Mouse (Mus musculus): Measurements from ENCODE around the gene Prdm2.

The Prdm2 gene

DNA sequence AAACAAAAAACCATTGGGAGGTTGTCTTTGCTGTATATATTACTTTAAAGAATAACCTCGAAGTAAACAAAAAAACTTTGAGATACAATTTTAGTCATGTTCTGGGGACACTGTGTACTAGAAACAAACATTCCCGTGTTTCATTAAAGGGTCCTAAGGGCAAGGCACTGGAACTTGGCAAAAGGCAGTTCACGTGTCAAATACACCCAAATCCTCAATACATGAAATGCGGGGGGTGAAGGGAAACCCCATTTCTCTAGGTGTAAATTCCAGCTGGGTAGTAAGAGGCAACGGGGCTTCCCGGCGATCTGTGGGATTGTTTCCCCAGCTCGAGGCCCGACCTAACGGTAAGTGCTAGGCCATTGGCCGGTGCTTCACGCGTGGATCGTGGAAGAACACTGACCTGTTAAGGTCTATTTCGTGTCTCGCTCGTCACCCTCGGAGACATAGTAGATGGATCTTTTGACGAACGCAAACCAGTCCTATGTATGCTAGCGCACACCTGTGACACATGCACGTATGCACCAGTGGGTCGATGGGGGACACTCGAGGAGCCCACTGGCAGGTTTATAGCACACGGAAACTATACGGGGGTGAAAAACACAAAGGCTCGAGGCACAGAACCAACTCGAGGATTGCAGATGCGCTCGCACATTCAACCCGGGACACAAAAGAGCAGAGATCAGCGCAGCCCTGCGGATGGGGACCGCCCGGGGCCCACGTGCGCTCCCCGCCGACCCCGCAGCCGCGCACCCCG is 1.0 kb downstream of the Prdm2 start:
- peak; percentile 12 to 24 for DNase-seq (ENCODE audit: low spot score in 2 of 2)

DNA sequence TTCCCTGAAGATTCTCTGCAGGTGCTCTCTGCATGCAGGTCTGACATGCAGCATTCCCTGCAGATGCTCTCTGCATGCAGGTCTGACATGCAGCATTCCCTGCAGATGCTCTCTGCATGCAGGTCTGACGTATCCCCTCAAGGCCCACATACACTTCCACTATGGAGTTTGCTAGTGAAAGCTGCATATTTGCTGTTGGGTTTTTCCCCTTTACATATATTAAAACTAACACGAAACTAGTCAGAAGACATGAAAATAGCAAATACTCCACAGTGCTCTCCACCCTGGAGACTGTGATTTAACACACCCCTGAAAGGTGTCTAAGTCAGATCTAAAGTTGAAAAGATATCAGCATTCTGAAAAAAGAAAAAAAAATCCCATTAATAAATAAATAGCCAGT is 2.8 kb downstream of the Prdm2 start:
- no peak for DNase-seq (ENCODE audit: low spot score in 2 of 2)

DNA sequence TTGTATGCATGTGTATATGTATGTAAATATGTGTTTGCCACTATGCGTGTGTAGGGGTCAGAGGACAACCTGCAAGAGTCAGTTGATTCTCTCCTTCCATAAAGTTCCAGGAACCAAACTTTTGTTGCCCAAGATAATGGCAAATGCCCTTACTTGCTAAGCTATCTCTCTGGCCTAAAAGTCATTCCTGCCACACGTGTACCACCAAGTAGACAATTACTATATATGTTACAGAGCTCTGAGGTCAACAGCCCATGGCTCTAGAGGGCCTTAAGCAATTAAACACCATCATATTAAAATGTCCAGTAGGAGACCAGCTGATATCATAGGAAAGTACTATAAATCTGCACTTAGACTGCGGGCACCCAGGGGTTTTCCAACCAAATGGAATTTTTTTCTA is 10.1 kb downstream of the Prdm2 start:
- no peak for DNase-seq (ENCODE audit: low spot score in 2 of 2)

DNA sequence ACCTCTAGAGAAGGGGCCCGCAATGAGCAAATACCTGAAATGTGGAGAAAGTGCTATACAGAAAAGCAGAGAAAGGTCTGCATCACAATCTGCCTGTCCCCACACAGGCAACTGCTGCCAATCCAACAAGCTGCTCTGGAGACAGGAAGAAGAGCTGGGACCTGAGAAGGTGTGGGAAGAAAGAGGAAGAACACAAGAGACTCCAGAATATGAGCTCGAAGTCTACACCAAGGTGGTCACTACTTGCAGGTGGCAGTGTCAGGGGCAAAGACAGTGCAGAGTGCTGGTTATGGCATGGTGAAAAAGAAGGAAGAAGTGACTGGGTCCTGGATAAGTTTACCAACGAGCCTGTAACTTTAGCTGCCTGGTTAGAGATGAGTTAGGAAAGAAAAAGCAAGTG is 14.4 kb downstream of the Prdm2 start:
- DNase-seq (ENCODE audit: low spot score in 2 of 2) = no peak

DNA sequence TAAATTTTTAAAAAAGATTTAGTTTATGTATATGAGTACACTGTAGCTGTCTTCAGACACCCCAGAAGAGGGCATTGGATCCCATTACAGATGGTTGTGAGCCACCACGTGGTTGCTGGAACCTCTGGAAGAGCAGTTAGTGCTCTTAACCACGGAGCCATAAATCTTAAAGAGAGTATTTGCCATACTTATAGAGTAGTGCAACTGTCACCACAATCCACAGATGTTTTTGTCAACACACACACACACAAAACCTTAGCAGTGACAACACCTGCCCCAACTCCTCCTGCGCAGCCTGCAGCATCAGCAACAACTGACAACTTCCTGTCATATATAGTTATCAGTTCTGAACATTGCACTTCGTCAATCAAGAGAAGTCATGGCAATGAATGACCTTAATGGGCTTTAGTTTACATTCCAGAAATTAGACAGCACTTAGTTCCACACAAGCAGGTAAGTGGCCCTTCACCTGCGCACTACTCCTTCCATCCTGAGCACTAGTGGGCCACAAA is 14.9 kb downstream of the Prdm2 start:
- no peak for DNase-seq (ENCODE audit: low spot score in 2 of 2)

DNA sequence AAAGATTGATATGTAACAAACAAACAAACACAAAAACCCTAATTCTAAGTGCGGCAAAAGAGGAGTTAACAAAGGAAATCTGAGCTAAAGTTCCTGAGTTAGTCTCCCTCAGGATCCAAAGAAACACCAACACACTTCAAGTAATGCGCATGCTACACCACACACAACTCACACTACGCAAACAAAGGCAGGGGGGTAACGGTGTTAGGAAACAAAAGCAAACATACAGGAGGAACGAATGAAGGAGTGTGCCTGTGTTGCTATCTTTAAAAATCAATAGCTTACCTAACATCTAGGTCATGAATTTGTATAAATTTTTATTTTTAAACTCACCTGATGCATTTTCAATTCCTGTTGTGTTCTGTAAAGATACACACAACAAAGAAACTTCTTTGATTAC is 18.5 kb downstream of the Prdm2 start:
- DNase-seq (ENCODE audit: low spot score in 2 of 2) = no peak

DNA sequence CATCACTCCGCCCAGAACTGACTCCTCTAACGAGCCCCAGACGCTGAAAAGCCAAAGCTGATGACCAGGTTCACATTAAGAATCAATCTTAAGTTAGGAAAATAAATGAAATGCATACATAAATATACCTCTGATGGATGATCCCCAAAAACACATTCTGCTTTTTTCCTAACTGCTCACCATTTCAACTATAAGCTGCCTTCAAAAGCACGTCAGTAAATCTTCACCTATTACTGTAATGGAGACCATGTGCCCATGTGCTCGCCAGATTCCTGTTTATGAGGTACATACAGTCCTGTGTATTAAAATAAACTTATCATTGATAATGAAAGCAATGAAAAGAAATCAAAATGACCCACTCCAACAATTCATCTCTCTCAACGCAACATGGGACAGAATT is 19.6 kb downstream of the Prdm2 start:
- no peak for DNase-seq (ENCODE audit: low spot score in 2 of 2)

DNA sequence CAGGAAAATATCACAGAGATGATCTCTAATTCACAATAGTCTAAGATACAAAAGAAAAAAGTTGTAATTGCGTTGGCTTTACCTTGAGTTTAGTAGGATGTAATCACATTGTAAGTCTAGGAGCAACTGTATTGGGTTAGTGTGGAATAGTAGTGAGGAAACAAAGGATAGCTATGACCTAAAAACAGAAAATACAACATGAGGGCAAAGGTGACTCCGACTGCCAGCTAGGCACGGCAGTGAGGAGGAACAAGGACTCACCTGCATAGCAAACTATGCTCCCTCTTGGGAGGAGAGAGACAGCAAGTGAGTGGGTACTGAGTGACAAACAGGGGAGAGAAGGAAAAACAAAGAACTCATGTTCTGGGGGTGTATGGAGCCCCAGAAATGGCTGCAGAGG is 21.0 kb downstream of the Prdm2 start:
- no peak for DNase-seq (ENCODE audit: low spot score in 2 of 2)

DNA sequence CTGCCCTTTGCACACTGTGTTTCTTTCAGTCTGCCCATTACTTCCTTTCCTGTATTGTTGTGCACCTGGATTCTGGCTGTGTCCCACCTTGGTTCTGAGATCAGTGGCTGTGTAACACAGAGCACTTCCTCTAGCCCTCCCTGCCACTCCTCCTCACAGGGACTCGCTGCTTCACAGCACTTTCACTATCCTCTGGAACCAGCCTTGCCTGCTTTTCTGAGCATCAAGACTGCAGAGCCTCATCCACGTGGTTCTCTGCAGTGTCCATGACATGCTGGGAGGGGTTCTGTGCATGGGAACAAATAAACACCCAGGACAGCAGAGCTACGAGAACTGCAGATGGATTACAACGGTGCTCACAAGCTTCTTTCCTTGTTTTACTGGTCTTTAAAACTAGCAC is 22.1 kb downstream of the Prdm2 start:
- DNase-seq (ENCODE audit: low spot score in 2 of 2) = no peak

DNA sequence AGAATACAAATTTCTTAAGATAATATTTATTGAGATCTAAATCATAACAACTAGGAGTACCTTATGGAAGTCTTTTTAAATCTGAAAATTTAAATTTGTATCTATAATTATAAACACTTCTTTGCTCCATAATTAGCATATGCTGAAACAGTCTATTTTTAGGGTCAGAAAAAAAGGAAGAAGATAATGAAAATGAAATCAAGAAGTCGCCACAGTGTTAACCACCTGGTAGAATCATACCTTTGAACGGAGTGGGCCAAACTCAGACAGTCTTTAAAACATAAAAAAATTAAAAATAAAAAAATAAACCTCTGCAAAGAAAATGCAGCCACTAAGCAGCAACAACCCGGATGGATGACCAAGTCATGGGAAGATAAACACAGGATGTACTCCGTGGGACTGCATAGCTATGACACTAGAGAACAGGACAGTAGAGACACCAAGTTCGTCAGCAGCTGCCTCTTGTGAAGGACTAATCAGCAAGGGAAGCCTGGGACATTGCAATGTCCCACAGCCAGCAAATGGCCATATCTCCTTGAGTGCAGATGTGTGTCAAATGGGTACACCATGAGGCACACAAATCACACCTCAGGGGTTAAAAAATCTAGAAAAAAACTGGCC is 24.1 kb downstream of the Prdm2 start:
- peak; percentile 11 to 23 for DNase-seq (ENCODE audit: low spot score in 2 of 2)

DNA sequence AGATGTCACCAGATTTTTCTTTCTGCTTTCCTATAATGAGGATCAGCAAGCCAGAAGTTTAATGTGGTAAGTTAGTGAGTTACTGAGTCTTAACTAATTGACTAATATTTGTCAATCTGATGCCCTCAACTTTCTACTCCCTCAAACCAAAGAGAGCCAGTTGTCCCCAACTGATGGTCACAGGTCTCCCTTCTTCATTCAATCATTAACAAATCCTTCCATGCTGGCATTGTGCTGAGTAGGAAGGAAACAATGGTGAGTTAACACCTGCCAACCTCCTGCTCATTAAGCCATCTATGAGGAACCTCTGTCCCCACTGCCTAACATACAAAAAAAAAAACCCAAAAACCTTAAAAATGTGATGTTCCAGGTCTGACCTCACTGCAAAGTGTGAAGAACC is 26.7 kb downstream of the Prdm2 start:
- no peak for DNase-seq (ENCODE audit: low spot score in 2 of 2)

DNA sequence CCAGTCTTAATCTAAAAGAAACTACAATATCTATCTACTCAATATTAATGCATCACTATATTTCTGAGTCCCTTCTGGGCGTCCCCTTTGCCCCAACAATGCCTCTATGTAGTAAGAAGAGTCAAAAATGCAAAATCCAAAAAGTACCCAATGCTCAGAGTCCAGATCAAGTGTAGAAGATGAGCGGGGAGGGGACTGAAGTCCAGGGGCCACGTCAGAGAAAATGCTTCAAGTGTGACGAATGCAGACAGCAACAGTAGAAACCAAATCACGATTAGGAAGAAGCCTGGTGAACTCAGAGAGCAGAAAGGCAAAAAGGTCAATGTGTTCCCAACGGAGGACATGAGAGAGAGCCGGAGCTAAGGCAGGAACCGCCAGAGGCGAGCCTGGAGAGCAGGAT is 27.3 kb downstream of the Prdm2 start:
- no peak for DNase-seq (ENCODE audit: low spot score in 2 of 2)

DNA sequence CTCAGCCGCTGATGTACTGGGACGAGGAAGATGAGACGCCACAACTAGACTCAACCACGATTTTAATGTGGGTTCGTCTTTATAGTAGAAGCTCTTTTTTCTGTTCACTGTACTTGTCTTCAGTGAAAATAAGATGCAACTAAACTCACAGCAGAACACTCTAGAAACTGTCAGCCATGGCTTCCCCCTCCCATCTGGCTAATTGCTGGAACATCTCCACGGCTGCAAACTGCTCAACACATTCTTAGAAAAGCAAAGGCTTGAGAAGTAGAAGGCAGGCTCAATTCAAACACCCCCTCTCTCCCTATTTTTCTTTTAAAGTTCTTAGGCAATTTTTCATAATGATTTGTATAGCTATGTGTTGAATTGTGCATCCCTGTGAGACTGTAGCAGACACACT is 29.7 kb downstream of the Prdm2 start:
- DNase-seq (ENCODE audit: low spot score in 2 of 2) = no peak

DNA sequence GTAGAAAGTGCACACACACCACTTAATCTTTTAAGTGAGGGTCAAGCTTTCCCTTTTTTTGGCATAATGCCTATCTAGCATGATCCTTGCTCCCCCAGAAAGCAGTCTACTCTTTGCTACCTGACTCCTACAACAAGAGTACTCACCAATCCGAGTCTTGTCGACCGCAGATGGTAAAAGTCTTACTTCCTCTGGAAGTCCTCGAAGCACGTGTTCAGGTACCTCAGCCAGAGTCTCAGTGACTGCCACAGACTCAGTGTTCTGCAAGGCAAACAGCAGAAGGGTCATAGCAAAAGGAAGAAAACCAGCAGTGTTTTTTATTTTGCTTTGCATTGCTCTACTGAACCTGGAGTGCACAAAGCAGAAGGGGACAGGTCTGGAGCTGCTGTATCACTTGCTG is 32.1 kb downstream of the Prdm2 start:
- DNase-seq (ENCODE audit: low spot score in 2 of 2) = peak in 1 of 2 experiments; percentile 26

DNA sequence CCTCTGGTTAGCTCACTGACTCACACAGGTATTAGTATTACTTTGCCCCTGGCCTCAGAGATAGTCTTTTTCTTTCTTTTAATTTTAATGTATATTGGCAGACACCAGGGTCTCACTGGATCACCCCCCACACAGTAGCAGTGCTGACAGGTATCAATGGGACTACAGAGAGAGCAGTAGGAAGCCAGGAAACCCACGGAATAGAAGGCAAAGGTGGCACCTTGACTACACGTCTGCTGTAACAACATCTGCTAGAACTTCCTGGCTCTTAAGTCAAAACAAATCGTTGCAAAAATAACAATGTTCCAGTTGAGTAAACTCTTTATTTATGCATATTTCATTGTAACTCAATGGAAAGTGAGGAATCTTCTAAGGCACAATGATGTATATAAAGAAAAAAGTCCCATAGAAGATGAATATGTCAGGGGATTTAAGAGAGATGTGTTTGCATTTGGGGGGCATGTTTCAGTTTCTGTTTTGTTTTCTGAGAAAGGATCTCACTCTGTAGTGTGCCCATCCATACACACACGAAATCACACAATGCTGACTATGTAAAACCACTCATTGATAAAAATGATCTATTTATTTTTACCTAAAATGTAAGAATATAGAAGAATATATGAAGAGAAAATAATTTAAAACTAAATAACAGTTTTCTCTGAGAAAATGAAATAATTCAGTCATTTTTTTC is 41.0 kb downstream of the Prdm2 start:
- no peak for DNase-seq (ENCODE audit: low spot score in 2 of 2)

DNA sequence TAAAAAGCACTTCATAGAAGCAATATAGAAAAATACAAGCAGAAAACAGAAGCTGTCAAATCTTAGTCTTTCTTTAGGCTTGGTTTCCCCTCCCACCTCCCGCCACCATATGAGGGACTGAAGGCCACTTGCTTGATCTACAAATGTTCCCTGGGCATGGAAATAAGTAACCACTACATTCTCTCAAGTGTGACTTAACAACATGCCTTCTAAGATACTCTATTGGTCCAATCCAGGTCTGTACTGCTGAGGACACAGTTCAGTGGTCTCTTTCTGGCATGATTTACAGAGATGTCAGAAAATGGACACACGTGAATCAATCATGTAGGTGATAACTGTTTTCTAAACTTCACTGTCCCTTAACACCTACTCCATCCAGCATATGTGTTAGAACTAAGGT is 42.5 kb downstream of the Prdm2 start:
- no peak for DNase-seq (ENCODE audit: low spot score in 2 of 2)

DNA sequence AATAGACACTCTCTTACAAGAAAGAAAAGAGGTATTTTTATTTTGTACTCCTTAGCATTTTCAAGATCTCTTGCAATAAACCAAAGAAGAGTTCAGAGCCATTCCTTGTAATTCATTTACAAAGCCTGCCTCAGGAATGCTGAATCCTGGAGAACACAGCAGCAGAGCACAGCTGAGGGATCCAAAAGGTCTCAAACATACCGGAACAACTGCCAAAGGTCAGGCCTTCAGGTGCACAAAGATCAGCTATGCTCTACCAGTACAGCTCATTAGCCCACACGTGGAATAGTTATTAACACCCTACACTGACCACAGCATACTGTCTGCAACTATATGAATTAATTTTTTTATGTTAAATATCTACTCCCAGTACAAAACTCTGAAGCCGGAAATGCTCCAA is 44.7 kb downstream of the Prdm2 start:
- no peak for DNase-seq (ENCODE audit: low spot score in 2 of 2)

DNA sequence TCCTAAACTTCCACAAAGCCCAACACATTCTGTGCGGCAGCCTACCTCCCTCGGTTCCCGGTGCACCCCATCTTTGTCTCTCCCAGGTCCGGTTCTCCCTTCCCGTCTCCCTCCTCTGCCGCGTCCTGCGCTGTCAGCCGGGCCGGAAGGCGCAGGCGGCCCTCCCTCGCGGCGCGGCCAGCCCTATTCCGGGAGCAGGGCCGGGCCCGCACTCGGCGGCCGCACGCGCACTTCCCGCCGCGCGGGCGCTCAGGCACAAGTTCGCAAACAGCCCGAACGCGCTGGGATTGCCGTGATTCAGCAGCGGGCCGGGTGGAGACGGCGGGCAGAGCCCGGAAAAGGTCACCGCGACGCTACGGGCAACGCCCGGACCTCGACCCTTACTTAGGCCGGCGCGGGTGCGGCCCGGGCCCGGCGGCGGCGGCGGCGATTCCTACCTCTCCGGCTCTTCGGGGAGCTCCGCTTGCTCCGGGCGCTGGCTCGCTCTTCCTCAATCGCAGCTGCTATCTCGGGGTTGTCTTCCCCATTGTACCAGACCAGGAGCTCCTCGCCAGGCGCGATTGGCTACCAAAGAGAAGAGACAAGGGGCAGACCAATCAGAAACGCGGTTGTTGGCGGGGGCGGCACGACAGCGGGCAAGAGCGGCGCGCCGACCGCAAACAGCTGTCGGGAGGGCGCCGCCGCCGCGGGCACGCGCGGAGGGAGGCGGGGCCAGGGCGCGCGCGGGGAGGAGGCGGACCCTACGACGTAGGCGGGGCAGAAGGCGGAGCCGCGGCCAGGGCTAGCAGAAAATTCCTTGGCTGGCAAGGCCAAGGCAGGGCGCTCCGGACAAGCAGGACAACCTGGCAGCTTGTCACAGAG is 50.9 kb downstream of the Prdm2 start:
- DNase-seq (ENCODE audit: low spot score in 2 of 2) = peak; percentile 98 to 99

DNA sequence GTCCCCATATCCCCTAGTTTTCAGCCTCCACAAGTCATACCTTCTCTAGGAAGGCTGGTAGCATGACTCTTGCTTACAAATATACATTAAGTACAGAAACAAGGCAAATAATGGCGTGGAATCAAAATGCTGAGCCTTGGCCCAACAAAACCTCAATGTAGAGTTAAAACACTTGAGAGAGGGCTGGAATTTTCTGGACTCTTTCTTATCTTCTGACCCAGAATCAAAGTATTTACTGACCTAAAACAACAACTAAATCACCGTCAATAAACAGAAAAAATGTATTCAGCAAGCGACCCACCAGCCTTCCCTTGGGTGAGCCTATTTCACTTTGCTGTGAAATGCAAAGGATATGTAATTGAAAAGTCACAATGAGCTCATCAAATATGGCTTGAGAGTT is 52.0 kb downstream of the Prdm2 start:
- no peak for DNase-seq (ENCODE audit: low spot score in 2 of 2)

DNA sequence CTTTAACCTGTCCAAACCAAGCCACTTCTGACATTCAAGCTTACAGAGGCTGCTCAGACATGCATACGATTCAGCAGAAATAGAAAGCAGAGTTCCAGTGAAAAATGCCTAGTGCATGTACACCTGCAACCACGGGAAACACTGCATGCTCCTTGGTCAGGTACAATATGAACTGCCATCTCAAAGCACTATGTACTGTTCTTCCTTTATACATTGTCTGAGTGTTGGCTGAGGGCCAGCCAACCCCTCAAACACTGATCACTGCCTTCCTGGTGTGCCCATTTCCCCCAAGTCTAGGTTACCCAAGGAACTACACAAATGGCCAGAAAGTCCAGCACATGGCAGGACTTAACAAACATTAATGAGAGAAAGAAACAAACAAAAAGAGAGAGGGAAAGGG is 53.5 kb downstream of the Prdm2 start:
- no peak for DNase-seq (ENCODE audit: low spot score in 2 of 2)

DNA sequence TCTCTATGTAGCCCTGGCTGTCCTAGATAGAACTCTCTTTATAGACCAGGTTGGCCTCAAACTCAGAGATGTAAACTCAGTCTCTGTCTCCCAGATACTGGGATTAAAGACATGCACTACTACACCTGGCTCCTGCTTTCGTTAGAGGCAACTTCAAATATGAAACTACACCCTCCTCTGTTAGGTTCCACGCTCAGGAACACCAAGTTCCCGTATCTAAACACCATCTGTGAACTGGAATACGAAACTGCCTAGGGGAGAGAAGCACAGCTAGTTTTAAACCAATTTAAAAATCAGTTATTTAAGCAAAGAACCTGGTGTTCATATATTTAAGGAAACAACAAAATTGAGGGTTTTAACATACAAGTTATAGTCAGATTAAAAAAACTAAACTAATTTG is 56.9 kb downstream of the Prdm2 start:
- DNase-seq (ENCODE audit: low spot score in 2 of 2) = no peak

DNA sequence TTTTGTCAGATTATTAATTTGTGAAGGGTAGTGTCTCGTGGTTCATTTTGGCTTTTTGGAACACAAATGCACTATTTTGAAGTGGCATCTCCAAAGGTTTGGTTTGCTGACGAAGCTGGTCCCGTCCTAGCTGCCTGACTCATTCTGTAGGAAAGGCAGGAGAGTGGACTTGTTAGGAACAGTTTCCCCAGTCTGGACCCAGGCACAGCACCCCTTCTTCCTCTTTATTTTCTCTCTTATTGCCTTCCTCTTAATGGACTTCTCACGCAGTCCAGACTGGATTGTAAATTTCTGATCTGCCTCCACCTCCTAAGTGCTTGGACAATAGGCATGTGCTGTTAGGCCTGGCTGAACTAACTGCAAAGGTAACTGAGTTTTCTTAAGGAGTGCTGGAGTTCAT is 57.8 kb downstream of the Prdm2 start:
- DNase-seq (ENCODE audit: low spot score in 2 of 2) = no peak

All from natural killer cell, adult 2 months (primary cell).